Mouse (Mus musculus): ENCODE results near the gene 1810062G17Rik.
A peak's percentile ranks its signal among the peaks of the same experiment; 100 is the strongest.

The 1810062G17Rik gene

GRCm38 (mm10) chr3:36475532-36476087, at the start of gene 1810062G17Rik, which contains the start of gene Anxa5:
TSS of gene 1810062G17Rik (plus strand) at chr3:36475937.
TSS of gene Anxa5 (minus strand) at chr3:36475894.
- DNase-seq (ENCODE audit: low spot score in 2 of 2), result peak; percentile 97 to 98

- no peak for DNase-seq (ENCODE audit: low spot score in 2 of 2)
Measured at GRCm38 (mm10) chr3:36427386-36427785, 48.4 kb upstream of the 1810062G17Rik start.

- DNase-seq (ENCODE audit: low spot score in 2 of 2), result no peak
Measured at GRCm38 (mm10) chr3:36430360-36430759, 45.4 kb upstream of the 1810062G17Rik start.

GRCm38 (mm10) chr3:36440280-36440679, 35.5 kb upstream of the 1810062G17Rik start:
- no peak for DNase-seq (ENCODE audit: low spot score in 2 of 2)

GRCm38 (mm10) chr3:36442426-36442825, 33.3 kb upstream of the 1810062G17Rik start:
- peak in 1 of 2 experiments; percentile 21 for DNase-seq (ENCODE audit: low spot score in 2 of 2)

- DNase-seq (ENCODE audit: low spot score in 2 of 2), result no peak
Measured at GRCm38 (mm10) chr3:36446041-36446440, 29.7 kb upstream of the 1810062G17Rik start.

- DNase-seq (ENCODE audit: low spot score in 2 of 2), result no peak
Measured at GRCm38 (mm10) chr3:36446506-36446905, 29.2 kb upstream of the 1810062G17Rik start.

- no peak for DNase-seq (ENCODE audit: low spot score in 2 of 2)
Measured at GRCm38 (mm10) chr3:36446918-36447317, 28.8 kb upstream of the 1810062G17Rik start.

GRCm38 (mm10) chr3:36449292-36450165, 26.2 kb upstream of the 1810062G17Rik start:
- no peak for DNase-seq (ENCODE audit: low spot score in 2 of 2)

- DNase-seq (ENCODE audit: low spot score in 2 of 2), result no peak
Measured at GRCm38 (mm10) chr3:36452502-36452901, 23.2 kb upstream of the 1810062G17Rik start.

- DNase-seq (ENCODE audit: low spot score in 2 of 2), result no peak
Measured at GRCm38 (mm10) chr3:36455124-36455523, 20.6 kb upstream of the 1810062G17Rik start.

- DNase-seq (ENCODE audit: low spot score in 2 of 2), result no peak
Measured at GRCm38 (mm10) chr3:36455566-36455965, 20.2 kb upstream of the 1810062G17Rik start.

- DNase-seq (ENCODE audit: low spot score in 2 of 2), result no peak
Measured at GRCm38 (mm10) chr3:36460717-36461116, 15.0 kb upstream of the 1810062G17Rik start.

- no peak for DNase-seq (ENCODE audit: low spot score in 2 of 2)
Measured at GRCm38 (mm10) chr3:36461819-36462218, 13.9 kb upstream of the 1810062G17Rik start.

GRCm38 (mm10) chr3:36462348-36462747, 13.4 kb upstream of the 1810062G17Rik start:
- DNase-seq (ENCODE audit: low spot score in 2 of 2), result no peak

GRCm38 (mm10) chr3:36465538-36465937, 10.2 kb upstream of the 1810062G17Rik start:
- no peak for DNase-seq (ENCODE audit: low spot score in 2 of 2)

GRCm38 (mm10) chr3:36467632-36468031, 8.1 kb upstream of the 1810062G17Rik start:
- DNase-seq (ENCODE audit: low spot score in 2 of 2), result no peak

- DNase-seq (ENCODE audit: low spot score in 2 of 2), result no peak
Measured at GRCm38 (mm10) chr3:36468871-36469270, 6.9 kb upstream of the 1810062G17Rik start.

- no peak for DNase-seq (ENCODE audit: low spot score in 2 of 2)
Measured at GRCm38 (mm10) chr3:36471856-36472255, 3.9 kb upstream of the 1810062G17Rik start.

- no peak for DNase-seq (ENCODE audit: low spot score in 2 of 2)
Measured at GRCm38 (mm10) chr3:36473222-36473621, 2.5 kb upstream of the 1810062G17Rik start.

GRCm38 (mm10) chr3:36474421-36474820, 1.3 kb upstream of the 1810062G17Rik start:
- DNase-seq (ENCODE audit: low spot score in 2 of 2), result no peak

GRCm38 (mm10) chr3:36474938-36475483, 726 bp upstream of the 1810062G17Rik start:
- DNase-seq (ENCODE audit: low spot score in 2 of 2), result peak in 1 of 2 experiments; percentile 7

Data from natural killer cell, adult 2 months (primary cell).